Mouse (Mus musculus): Measurements from ENCODE around the gene Tmem126a. TPM values are rescaled to one million over a fixed set of nuclear protein-coding genes. Genes with fewer than 3 reads are reported as not detected.

Tmem126a gene
- total RNA-seq (2015; ENCODE audit: low replicate concordance), result 2.7 and 8.8 TPM in 2 replicates
- total RNA-seq (2017; ENCODE audit: low replicate concordance), result 4.9 and 7.2 TPM in 2 replicates

- peak; percentile 96 for ATAC-seq (replicated peaks; ENCODE audit: low FRiP score, poor library complexity, severe bottlenecking)
Measured at GRCm38 (mm10) chr7:90456845-90457468, at the start of gene Tmem126a. Gene Tmem126a, minus strand, starts transcription at chr7:90457229.

- ATAC-seq (replicated peaks; ENCODE audit: low FRiP score, poor library complexity, severe bottlenecking), result no peak
Measured at GRCm38 (mm10) chr7:90482607-90483006, 25.6 kb upstream of the Tmem126a start.

GRCm38 (mm10) chr7:90476313-90477245 lies 19.6 kb upstream of the Tmem126a start, which contains the start of gene Dlg2:
Gene Dlg2, plus strand, starts transcription at chr7:90476672.
- peak; percentile 23 for ATAC-seq (replicated peaks; ENCODE audit: low FRiP score, poor library complexity, severe bottlenecking)

GRCm38 (mm10) chr7:90475793-90476312 lies 18.8 kb upstream of the Tmem126a start, which contains the start of gene Tmem126b:
Gene Tmem126b, minus strand, starts transcription at chr7:90476001.
- peak; percentile 99 for ATAC-seq (replicated peaks; ENCODE audit: low FRiP score, poor library complexity, severe bottlenecking)

- ATAC-seq (replicated peaks; ENCODE audit: low FRiP score, poor library complexity, severe bottlenecking), result no peak
Measured at GRCm38 (mm10) chr7:90473511-90473910, 16.5 kb upstream of the Tmem126a start.

DNA sequence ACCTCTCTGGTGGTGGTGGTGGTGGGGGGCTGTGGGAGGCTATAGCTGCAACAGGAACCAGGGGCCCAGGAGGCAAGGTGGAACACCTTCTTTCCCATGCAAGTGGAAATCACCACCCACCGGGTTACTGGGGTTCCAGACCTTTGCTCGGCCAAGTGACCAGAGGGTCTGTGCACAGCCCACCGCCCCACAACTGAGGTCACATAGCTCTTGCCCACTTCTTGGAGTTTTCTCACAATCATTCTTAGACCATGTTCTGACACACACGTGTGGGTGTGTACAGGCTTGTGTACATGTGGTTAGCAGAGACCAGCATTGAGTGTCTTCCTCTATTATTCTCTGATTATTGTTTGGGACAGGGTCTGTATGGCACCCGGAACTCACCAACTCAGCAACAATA lies 4.4 kb upstream of the Tmem126a start:
- ATAC-seq (replicated peaks; ENCODE audit: low FRiP score, poor library complexity, severe bottlenecking), result no peak

GRCm38 (mm10) chr7:90460930-90461329 lies 3.9 kb upstream of the Tmem126a start:
- 0 out of 2 replicates have a peak, but pooled peaks have one; percentile 36 for ATAC-seq (replicated peaks; ENCODE audit: low FRiP score, poor library complexity, severe bottlenecking)

DNA sequence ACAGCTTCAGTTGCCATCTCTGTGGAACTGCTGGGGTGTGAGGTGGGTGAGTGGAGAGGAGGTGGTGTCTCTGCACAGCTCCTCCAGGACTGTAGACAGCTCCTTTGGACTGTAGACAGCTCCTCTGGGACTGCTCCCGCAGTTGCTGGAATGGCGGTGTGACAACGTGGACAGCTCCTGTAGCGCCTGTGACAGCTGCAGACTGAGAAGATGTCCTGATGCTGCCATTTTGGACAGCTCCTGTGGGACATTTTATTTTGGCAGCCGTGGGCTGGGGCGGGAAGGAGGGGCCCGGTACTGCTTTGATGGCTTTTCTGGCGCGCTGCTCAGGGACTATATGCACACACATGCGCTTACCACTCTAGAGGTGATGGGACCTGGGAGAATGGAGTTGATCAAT lies 3.3 kb upstream of the Tmem126a start:
- ATAC-seq (replicated peaks; ENCODE audit: low FRiP score, poor library complexity, severe bottlenecking), result no peak

DNA sequence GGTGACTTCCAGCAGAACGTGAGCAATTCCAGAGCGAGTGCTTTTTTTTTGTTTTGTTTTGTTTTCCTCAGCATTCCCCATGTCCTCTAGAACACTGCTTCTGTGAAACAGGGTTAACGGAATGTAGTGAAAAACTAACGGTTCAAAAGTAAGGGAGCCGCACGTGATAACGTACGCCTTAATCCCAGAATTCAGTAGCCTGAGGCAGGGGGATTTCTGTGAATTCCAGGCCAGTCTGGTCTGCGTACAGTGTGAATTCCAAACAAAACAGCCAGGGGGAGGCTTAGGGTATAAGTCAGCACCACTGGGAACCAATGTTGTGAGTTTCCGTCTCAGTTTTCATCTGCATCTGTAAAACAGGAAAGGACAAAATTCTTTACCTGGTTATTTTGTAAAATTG lies 488 bp upstream of the Tmem126a start:
- ATAC-seq (replicated peaks; ENCODE audit: low FRiP score, poor library complexity, severe bottlenecking), result peak; percentile 17; the same call in 1 of the 2 replicates

DNA sequence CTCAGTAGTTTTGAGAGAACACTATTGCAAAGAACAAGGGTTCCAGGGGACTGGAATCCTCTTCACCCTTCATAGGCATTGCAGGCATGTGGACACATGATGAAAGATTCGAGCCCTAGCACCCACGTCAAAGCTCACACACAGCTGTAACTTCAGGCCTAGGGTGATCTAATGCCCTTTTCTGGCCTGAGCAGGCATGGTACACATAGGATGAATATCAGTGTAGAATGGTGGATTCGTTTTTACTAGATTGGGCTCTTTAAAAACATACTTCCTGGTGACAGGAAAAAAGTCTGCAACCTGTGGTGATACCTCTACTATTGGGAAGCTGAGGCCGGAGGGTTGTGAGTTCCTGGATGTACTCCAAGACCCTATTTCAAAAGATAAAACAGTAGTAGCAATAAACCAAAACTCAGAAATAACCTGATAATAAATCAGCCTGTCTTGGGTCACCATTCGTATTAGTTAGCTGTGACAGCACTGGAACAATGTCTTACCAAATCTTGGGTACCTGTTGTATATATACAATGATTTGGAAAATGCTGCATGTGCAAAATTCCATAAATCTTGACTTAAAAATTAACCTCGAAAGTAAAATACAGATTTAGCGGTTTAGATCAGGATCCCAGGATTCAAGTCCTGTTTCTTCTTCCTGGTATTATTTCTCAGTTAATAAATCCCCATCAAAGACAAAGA lies 732 bp downstream of the Tmem126a start:
- ATAC-seq (replicated peaks; ENCODE audit: low FRiP score, poor library complexity, severe bottlenecking), result no peak

- ATAC-seq (replicated peaks; ENCODE audit: low FRiP score, poor library complexity, severe bottlenecking), result peak; percentile 43
Measured at GRCm38 (mm10) chr7:90444206-90444605, 12.8 kb downstream of the Tmem126a start.

DNA sequence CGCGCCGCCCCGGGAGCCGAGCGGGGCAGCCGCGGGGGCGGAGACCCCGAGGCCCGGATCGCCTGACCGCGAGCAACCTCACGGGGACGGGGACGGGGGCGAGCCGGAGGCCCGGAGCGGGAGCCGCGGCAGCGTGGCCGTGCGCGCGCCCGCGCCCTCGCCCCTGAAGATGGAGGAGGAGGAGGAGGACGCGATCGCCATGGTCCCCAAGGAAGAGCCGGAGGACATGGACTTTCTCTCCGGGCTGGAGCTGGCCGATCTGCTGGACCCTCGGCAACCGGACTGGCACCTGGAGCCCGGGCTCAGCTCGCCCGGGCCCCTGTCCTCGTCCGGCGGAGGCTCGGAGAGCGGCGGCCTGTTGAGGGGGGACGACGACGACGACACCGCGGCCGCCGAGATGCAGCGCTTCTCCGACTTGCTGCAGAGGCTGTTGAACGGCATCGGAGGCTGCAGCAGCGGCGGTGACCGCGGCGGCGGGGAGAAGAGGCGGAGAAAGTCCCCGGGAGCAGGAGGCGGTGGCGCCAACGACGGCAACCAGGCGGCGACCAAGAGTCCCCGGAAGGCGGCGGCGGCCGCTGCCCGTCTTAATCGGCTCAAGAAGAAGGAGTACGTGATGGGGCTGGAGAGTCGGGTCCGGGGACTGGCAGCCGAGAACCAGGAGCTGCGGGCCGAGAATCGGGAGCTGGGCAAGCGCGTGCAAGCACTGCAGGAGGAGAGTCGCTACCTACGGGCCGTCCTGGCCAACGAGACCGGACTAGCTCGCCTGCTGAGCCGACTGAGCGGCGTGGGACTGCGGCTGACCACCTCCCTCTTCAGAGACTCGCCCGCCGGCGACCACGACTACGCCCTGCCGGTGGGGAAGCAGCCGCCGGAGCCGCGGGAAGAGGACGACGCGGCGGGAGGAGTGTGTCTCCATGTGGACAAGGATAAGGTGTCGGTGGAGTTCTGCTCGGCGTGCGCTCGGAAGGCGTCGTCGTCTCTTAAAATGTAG lies 13.6 kb downstream of the Tmem126a start:
- ATAC-seq (replicated peaks; ENCODE audit: low FRiP score, poor library complexity, severe bottlenecking), result peak; percentile 73

- peak; percentile 94 for ATAC-seq (replicated peaks; ENCODE audit: low FRiP score, poor library complexity, severe bottlenecking)
Measured at GRCm38 (mm10) chr7:90442518-90443080, 14.4 kb downstream of the Tmem126a start, which contains the start of gene Crebzf. Gene Crebzf, plus strand, starts transcription at chr7:90442729.

DNA sequence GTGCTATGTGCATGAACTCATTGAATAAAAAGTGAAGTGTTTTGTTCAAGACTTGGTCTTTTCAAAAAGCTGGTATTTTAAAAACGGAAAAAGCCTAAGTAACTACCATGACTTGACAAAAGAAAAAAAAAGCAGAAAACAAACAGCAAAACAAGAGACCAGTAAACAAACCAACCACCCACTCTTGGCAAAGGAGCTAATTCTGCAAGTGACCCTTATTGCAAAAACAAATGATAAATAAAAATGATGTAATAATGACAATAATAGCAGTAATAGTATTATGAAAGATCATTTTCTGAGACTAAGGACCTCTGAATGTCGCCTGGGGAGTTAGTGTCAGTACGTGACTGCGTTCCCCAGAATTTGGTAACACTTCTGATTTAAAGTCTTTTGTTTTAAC lies 15.0 kb downstream of the Tmem126a start:
- peak; percentile 26 for ATAC-seq (replicated peaks; ENCODE audit: low FRiP score, poor library complexity, severe bottlenecking)

- ATAC-seq (replicated peaks; ENCODE audit: low FRiP score, poor library complexity, severe bottlenecking), result no peak
Measured at GRCm38 (mm10) chr7:90440044-90440443, 17.0 kb downstream of the Tmem126a start.

GRCm38 (mm10) chr7:90432221-90432620 lies 24.8 kb downstream of the Tmem126a start:
- ATAC-seq (replicated peaks; ENCODE audit: low FRiP score, poor library complexity, severe bottlenecking), result no peak

DNA sequence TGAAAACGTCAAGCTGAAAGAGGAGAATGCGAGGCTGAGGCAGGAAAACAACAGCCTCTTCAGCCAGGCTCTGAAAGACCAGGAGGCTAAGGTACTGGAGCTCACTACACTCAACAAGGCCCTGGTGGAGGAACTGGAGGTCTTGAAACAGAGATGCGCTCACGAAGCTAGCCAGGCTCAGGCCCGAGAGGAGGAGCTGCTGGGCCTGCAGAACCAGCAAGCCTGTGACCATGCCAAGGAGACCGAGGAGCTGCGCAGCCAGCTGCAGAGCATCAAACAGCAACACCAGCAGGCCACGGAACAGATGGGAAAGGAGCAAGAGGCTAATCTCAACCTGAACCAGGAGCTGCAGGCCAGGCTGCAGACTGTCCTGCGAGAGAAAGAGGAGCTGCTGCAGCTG lies 30.0 kb downstream of the Tmem126a start:
- no peak for ATAC-seq (replicated peaks; ENCODE audit: low FRiP score, poor library complexity, severe bottlenecking)
